Mouse (Mus musculus) lung, embryonic 15.5 days (tissue): ENCODE results near the gene Bcl2l1. TPM values are rescaled to one million over a fixed set of nuclear protein-coding genes. Genes with fewer than 3 reads are reported as not detected.

Experiments used
- ATAC-seq: fragments of 200-750 bp; cut with Nextera tagmentation; 2 replicates; pipeline ENCODE4 v1.8.0; 2017; ENCODE audit warnings: moderate number of reproducible peaks, borderline replicate concordance; ENCODE audit not compliant: low FRiP score, low TSS enrichment; ENCODE audit errors: extremely low read depth
- H3K27ac ChIP-seq: fragments of 300-500 bp; sonication (generic); 2 replicates; pipeline ENCODE4 v1.5.1; 2015; ENCODE audit warnings: moderate library complexity, mild to moderate bottlenecking, inconsistent platforms
- H3K27me3 ChIP-seq: fragments of 300-500 bp; sonication (generic); 2 replicates; pipeline ENCODE4 v1.6.1; 2015; ENCODE audit warnings: inconsistent platforms
- H3K36me3 ChIP-seq: fragments of 300-500 bp; sonication (generic); 2 replicates; pipeline ENCODE4 v1.6.1; 2015; ENCODE audit warnings: inconsistent platforms
- H3K4me1 ChIP-seq: fragments of 300-500 bp; sonication (generic); 2 replicates; pipeline ENCODE4 v1.6.1; 2015; ENCODE audit warnings: inconsistent platforms
- H3K4me2 ChIP-seq: fragments of 300-500 bp; sonication (generic); 2 replicates; pipeline ENCODE4 v1.6.1; 2015; ENCODE audit warnings: inconsistent platforms, mild to moderate bottlenecking, moderate library complexity
- H3K4me3 ChIP-seq: fragments of 300-500 bp; sonication (generic); 2 replicates; pipeline ENCODE4 v1.5.1; 2015; ENCODE audit warnings: mild to moderate bottlenecking, inconsistent platforms
- H3K9ac ChIP-seq: fragments of 300-500 bp; sonication (generic); 2 replicates; pipeline ENCODE4 v1.6.1; 2015; ENCODE audit warnings: inconsistent platforms
- H3K9me3 ChIP-seq: fragments of 300-500 bp; sonication (generic); 2 replicates; pipeline ENCODE4 v1.6.1; 2016; ENCODE audit warnings: inconsistent platforms
- WGBS: fragments of 180-500 bp; shearing (Covaris S2); methylation state at CpG from one replicate; pipeline ENCODE4 v1.1.7; 2015; 5-methylcytosine and 5-hydroxymethylcytosine counted together
- polyA plus RNA-seq: library from polyadenylated mRNA; unstranded; fragments of >200 nt; fragmentation: Nextera tagmentation; extraction: Ambion mirVana; gene quantifications from 2 replicates; pipeline ENCODE4 v1.2.1, GENCODE M21; 2015

Gene Bcl2l1
- polyA plus RNA-seq, 1 experiment from 2014 or later, result 107 TPM

DNA sequence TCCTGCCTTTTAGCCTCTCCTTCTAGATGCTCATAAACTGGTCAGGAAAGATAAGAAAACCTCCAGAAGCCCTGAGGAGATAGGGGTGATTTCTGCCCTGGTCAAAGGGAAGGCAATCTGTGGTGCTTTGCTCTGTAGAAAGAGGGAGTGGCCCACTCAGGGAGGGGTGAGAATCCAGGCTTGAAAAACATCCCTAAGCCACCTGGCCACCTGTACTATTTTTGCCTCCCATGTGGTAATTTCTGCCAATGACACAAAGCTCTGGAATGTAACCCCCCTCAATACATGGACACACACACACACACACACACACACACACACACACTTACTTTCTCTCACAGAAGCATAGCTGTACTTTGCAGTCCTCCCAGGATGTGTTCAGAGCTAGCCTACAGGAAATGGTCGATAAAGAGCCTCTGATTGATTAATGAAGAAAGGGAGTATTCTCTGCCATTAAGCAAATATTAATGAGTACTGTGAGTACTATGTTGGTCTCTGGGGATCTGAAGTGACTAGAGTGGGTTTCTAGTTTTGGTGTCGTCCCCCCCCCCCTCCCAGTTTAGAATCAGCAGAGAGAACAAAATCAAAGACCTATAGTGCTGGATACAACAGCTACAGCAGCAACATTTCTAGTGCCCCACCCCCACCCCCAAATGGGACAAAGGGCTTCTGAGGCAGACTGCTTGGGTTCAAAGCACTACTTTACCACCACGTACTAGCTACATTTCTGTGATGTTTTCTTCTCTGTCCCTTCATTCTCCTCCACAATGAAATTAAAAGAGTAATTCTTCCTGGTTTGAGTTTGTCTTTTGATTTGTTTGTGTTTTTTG, 20.0 kb downstream of the Bcl2l1 start:
- Histone ChIP-seq H3K27me3 (no peaks in the 10 kb centered on the region), H3K9me3 (no peaks in the 10 kb centered on the region), H3K9ac (no peak overlapping the region), H3K4me3 (no peak overlapping the region), H3K4me2 (no peak overlapping the region), H3K4me1 (peaks cover 45% of the 10 kb centered on the region), H3K27ac (no peak overlapping the region; the same call in 1 of the 2 replicates), H3K36me3 (0 out of 2 replicates have a peak, but pooled peaks cover 5% of the 10 kb centered on the region)
- no peak for ATAC-seq
- 22% methylated on average over 3 of the region's 3 CpGs for WGBS

DNA sequence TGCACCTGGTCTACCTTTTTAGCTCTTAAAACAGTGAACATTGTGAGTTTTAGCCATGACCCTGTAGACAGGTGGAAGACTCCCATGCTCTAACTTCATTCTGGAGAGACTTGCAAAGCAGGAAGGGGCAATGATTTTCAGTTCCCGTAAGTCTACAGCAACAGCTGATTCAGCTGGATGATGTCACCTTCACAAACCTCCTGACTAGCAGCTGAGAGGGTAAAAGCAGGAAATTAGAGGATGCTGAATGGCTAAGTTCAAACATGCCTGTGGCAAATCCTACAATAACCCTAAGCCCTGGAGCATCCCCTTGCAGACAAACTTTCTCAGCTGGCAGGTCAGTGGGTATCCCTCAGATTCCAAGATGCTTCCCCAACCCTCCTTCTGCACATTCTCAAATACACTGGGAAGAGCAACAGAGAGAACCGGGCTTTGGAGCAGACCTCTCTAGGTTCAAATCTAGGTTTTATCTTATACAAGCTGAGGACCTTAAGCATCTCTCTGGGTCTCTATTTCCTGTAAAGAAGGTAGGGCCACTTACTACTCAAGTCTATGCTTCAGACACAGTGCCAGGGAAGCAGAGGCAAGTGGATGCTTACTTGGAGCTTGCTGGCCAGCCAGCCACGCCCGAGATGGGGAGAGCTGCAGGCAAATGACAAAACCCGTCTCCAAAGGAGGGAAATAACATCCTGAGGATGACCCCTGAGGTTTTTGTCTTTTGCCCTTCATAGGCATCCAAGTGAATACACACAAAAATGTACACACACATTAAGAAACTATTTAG, 21.2 kb downstream of the Bcl2l1 start:
- H3K9ac ChIP-seq, result no peak overlapping the region
- H3K4me3 ChIP-seq, result no peak overlapping the region
- peaks cover 47% of the 10 kb centered on the region for H3K4me1 ChIP-seq
- H3K36me3 ChIP-seq, result 0 out of 2 replicates have a peak, but pooled peaks cover 5% of the 10 kb centered on the region
- no peak overlapping the region for H3K4me2 ChIP-seq
- no peak overlapping the region for H3K27ac ChIP-seq
- H3K9me3 ChIP-seq, result no peaks in the 10 kb centered on the region
- no peaks in the 10 kb centered on the region for H3K27me3 ChIP-seq
- ATAC-seq, result no peak
- 70% methylated on average over 5 of the region's 5 CpGs for WGBS

DNA sequence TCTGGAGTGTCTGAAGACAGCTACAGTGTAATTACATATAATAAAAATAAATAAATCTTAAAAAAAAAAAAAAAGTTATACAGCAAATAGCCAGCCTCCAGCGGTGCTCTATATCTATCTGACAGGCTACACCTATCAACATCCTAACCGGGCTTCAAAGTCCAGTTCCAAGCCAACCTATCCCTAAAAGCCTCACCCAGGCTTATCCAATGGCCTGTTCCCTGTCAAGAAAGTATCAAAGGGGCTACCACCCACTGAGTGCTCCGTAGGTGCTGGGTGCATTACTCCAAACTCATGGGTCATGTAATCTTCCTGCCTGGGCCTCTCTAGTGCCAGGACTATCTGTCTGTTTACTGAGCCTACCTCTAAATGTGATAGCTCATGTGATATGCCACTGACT, 23.4 kb downstream of the Bcl2l1 start:
- H3K4me3 ChIP-seq, result no peak overlapping the region
- H3K9me3 ChIP-seq, result no peaks in the 10 kb centered on the region
- H3K27me3 ChIP-seq, result no peaks in the 10 kb centered on the region
- no peaks in the 10 kb centered on the region for H3K36me3 ChIP-seq
- H3K9ac ChIP-seq, result no peak overlapping the region
- peaks cover 57% of the 10 kb centered on the region for H3K4me1 ChIP-seq
- no peak overlapping the region for H3K27ac ChIP-seq
- no peak overlapping the region for H3K4me2 ChIP-seq
- ATAC-seq, result no peak
- 76% methylated on average over 3 of the region's 3 CpGs for whole genome bisulfite sequencing

DNA sequence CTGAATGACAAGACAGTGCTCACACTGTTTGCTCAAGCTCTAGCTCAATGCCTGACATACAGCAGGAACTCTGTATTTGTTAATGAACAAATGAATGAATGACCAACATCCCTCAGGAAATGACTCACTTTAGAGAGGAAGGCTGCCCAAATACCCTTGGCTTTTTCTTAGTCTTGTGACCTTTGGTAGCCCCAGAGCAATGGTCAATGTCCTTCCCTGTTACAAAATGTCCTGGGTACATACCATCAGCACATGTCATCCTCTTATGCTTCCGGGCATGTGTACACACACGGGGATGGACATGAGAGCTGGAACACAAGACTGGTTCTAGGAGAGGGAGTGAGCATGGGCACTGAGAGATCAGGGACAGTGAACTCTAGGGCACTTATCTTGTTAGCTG, 25.5 kb downstream of the Bcl2l1 start:
- H3K36me3 ChIP-seq, result no peaks in the 10 kb centered on the region
- H3K9ac ChIP-seq, result no peak overlapping the region
- no peak overlapping the region for H3K27ac ChIP-seq
- peaks cover 41% of the 10 kb centered on the region for H3K4me1 ChIP-seq
- no peak for ATAC-seq
- 22% methylated on average over 2 of the region's 2 CpGs for WGBS
- no peaks in the 10 kb centered on the region for H3K27me3 ChIP-seq
- no peaks in the 10 kb centered on the region for H3K9me3 ChIP-seq
- no peak overlapping the region for H3K4me2 ChIP-seq
- H3K4me3 ChIP-seq, result no peak overlapping the region

DNA sequence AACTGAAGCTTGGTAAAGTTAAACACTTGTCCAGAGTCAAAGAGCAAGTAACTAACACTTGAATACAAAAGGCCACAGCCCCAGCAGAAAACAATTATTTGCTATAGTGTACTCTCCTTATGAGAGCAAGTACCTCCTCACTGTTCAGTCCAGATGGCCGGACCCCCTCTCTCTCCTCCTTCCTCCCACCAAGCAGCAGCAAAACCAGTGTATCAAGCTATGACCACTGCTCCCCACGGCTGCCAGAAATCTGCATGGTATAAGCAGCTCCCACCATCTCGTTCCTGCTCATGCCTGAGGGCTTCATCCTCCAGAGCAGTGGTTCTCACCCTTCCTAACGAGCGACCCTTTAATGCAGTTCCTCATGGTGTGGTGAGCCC, 26.4 kb downstream of the Bcl2l1 start:
- 52% methylated on average over 5 of the region's 5 CpGs for WGBS
- H3K27ac ChIP-seq, result peak overlapping the region; percentile 77
- 0 out of 2 replicates have a peak overlapping the region, but pooled peaks have one; percentile 12 for H3K9ac ChIP-seq

DNA sequence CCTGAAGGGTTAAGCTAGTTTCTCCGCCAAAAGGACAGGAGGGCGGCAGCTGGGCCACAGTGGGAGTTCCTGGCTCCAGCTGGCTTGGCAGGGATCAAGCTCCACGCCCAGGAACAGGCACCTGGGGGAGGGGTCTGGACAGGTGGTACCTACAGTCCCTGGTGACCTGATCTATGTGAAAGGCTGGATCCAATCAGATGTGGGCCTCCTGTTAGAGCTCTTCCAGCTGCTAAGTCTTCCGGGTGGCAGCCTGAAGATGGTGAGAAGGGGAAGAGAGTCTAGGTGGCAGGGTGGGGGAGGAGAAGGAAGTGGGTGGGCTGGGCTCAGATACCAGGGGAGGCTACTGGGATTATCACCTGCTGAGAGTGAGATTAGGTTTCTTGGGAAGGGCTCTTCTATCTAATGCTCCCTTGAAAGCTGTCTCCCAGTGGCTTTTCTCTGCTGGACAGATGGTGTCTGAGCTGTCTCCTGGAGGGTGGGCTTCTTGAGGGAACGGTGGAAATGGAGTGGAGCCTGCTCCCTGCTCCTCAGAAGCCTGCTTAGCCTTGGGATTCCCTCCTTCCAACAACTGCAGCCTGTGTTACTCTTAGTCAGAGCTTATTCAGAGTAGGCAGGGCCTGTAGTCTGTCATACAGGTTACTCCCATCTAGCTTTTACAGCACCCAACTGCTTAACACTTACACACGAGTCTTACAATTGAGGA, 27.0 kb downstream of the Bcl2l1 start:
- Histone ChIP-seq H3K27ac (peak overlapping the region; percentile 77), H3K4me3 (no peak overlapping the region), H3K4me2 (no peak overlapping the region; the same call in 1 of the 2 replicates), H3K4me1 (peaks cover 27% of the 10 kb centered on the region), H3K36me3 (no peaks in the 10 kb centered on the region), H3K9me3 (no peaks in the 10 kb centered on the region), H3K9ac (0 out of 2 replicates have a peak overlapping the region, but pooled peaks have one; percentile 12), H3K27me3 (no peaks in the 10 kb centered on the region)
- WGBS, result 11% methylated on average over 6 of the region's 6 CpGs
- ATAC-seq, result peak; percentile 50

More for the DNA sequence above, 26.4 kb downstream of the Bcl2l1 start:
- ATAC-seq, result peak; percentile 32; the same call in 1 of the 2 replicates
- Histone ChIP-seq H3K4me1 (peaks cover 33% of the 10 kb centered on the region), H3K27me3 (no peaks in the 10 kb centered on the region), H3K36me3 (no peaks in the 10 kb centered on the region), H3K4me3 (no peak overlapping the region), H3K9me3 (no peaks in the 10 kb centered on the region), H3K4me2 (no peak overlapping the region)

DNA sequence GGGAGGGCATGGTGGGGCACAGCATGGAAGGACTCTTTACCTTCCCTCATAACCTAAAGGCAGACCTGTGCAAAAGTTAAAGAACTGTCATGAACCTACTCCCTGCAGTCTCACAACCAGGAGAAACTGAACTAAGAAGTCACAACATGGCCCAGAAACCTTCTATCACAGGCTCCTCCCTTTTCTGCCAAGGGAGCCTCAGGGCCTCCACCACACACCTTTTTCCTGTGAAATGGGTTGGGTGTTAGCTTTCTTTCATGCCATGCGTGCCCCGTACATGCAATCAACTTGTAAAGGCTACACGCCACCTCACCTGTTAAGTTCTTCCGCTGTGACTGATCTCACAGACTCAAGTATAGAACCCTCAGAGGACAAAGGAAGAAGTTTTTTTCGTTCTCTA, 28.4 kb downstream of the Bcl2l1 start:
- no peak overlapping the region for H3K27ac ChIP-seq
- WGBS, result 88% methylated on average over 5 of the region's 5 CpGs

DNA sequence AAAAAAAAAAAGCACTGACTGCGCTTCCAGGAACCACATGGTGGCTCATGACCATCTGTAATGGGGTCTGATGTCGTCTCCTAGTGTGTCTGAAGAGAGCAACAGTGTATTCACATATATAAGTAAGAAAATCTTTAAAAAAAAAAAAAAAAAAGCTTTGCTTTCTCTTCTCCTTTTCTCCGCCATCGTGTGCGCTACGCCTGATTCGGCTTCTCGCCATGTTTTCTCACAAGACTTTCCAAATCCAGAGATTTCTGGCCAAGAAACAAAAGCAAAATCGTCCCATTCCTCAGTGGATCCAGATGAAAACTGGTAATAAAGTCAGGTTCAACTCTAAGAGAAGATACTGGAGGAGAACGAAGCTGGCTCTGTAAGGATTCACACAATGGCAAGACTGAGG, 29.2 kb downstream of the Bcl2l1 start:
- no peak overlapping the region for H3K4me2 ChIP-seq
- no peak for ATAC-seq
- 91% methylated on average over 10 of the region's 10 CpGs for WGBS
- no peaks in the 10 kb centered on the region for H3K9me3 ChIP-seq
- no peak overlapping the region for H3K4me3 ChIP-seq
- H3K36me3 ChIP-seq, result no peaks in the 10 kb centered on the region
- no peak overlapping the region for H3K27ac ChIP-seq
- H3K27me3 ChIP-seq, result no peaks in the 10 kb centered on the region
- no peak overlapping the region for H3K9ac ChIP-seq
- peaks cover 27% of the 10 kb centered on the region for H3K4me1 ChIP-seq

More for the DNA sequence above, 28.4 kb downstream of the Bcl2l1 start:
- peaks cover 27% of the 10 kb centered on the region for H3K4me1 ChIP-seq
- no peaks in the 10 kb centered on the region for H3K27me3 ChIP-seq
- no peak overlapping the region for H3K4me3 ChIP-seq
- no peak overlapping the region for H3K4me2 ChIP-seq
- no peak overlapping the region for H3K9ac ChIP-seq
- no peaks in the 10 kb centered on the region for H3K9me3 ChIP-seq
- H3K36me3 ChIP-seq, result no peaks in the 10 kb centered on the region
- ATAC-seq, result no peak

DNA sequence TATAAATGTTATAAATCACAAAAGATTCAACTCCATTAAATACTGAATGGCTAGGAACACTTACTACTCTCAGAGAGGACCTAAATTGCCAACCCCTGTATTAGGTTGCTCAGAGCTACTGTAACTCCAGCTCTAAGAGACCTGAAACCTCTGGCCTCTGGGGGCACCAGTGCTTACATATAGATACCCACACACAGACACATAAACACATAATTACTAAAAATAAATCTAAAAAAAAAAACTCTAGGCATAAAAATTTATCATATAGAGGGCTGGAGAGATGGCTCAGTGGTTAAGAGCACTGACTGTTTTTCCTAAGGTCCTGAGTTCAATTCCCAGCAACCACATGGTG, 30.8 kb downstream of the Bcl2l1 start:
- no peaks in the 10 kb centered on the region for H3K9me3 ChIP-seq
- H3K4me1 ChIP-seq, result peaks cover 17% of the 10 kb centered on the region
- H3K27ac ChIP-seq, result no peak overlapping the region
- ATAC-seq, result no peak
- no peak overlapping the region for H3K4me3 ChIP-seq
- no peaks in the 10 kb centered on the region for H3K27me3 ChIP-seq
- no peak overlapping the region for H3K9ac ChIP-seq
- no peak overlapping the region for H3K4me2 ChIP-seq
- H3K36me3 ChIP-seq, result no peaks in the 10 kb centered on the region

DNA sequence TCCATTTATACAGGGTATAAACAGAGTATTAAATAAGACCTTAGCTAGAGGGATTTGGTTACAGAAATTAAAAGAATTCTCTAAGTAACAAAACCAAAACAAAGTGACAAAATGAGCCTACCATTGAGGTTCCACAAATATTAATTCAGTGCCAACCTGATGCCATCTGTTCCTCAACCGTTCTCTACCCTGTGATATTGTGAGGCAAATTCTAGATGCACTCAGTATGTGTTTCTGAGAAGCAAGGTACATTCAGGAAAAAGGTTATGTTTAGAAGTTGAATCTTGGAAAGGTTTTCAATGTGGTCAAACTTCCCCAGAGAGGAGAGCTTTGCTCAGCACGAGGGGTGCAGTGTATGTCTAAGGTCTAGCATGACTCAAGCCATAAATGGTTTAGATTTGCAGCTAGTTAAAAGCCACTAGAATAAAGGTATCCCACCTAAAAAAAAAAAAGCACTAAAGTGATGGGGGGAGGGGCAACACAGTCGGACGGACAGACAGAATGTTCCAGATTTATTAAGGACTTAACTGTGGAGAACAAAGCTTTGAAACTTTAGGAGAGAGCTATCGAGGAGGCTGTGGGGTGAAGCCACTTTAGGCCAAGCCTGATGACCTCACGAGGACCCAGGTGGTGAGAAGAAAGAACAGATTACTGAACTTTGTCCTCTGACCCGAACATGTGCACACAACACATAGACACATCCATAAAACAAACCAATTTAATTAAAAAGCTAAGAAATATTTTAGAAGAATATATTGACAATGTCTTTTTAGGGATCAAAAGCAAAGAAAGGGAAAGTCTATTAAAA, 31.4 kb downstream of the Bcl2l1 start:
- ATAC-seq, result no peak
- no peaks in the 10 kb centered on the region for H3K9me3 ChIP-seq
- H3K9ac ChIP-seq, result no peak overlapping the region
- no peak overlapping the region for H3K4me3 ChIP-seq
- 69% methylated on average over 7 of the region's 7 CpGs for WGBS
- no peaks in the 10 kb centered on the region for H3K27me3 ChIP-seq
- peaks cover 13% of the 10 kb centered on the region for H3K4me1 ChIP-seq
- no peak overlapping the region for H3K4me2 ChIP-seq
- no peaks in the 10 kb centered on the region for H3K36me3 ChIP-seq
- H3K27ac ChIP-seq, result no peak overlapping the region

DNA sequence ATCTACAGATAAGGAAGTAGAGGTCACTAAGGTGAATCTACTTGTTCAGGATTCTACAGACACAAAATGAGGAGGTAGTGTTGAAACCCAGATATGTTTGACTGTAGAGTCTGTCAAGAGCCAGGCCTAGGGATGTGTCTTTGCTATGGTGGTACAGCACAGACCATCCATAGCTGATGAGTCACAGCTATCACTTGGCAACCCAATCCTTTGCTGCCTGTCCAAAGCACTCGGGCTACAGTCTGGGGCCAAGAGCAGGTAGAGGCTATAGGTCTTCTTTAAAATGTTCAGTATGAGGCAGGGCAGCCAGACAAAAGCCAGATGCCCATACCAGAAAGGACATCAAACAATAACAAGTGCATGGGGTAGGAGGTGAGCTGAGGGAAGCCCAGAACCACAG, 33.9 kb downstream of the Bcl2l1 start:
- H3K36me3 ChIP-seq, result no peaks in the 10 kb centered on the region; the same call in 1 of the 2 replicates
- H3K9ac ChIP-seq, result no peak overlapping the region
- no peak overlapping the region for H3K27ac ChIP-seq
- ATAC-seq, result no peak
- no peaks in the 10 kb centered on the region for H3K27me3 ChIP-seq
- peaks cover 7% of the 10 kb centered on the region for H3K4me1 ChIP-seq
- no peak overlapping the region for H3K4me3 ChIP-seq
- no peak overlapping the region for H3K4me2 ChIP-seq
- WGBS, result 71% methylated on average over 1 of the region's 1 CpGs
- H3K9me3 ChIP-seq, result no peaks in the 10 kb centered on the region
